Mouse (Mus musculus): ENCODE data around the gene Pwwp2b. TPM values are rescaled to one million over a fixed set of nuclear protein-coding genes. Genes with fewer than 3 reads are reported as not detected.

Gene Pwwp2b
- total RNA-seq, 2 experiments from 2014 or later: 11.7 to 11.8 TPM

DNA sequence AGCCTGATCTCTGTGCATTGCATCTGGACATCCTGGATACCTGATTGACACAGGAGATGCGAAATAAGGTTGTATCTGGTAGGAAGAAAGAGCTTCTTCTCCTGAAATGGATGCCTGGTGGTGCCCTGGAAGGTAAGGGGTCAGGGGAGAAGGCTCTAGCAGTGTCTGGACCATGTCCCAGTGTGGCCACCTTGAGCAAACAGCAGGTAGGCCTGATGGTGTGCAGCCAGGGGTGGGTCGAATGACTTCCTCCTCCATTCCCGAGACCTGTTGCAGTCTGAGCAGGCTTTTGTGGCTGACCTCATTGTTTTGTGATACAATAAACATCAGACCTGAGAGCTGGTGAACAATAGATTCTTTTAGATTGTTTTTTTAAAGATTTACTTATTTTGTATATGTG, 33.8 kb downstream of the Pwwp2b start:
- intact Hi-C loops (cut with DNase I): no loop called here
- no peak for DNase-seq (ENCODE audit: low spot score in 2 of 2)

DNA sequence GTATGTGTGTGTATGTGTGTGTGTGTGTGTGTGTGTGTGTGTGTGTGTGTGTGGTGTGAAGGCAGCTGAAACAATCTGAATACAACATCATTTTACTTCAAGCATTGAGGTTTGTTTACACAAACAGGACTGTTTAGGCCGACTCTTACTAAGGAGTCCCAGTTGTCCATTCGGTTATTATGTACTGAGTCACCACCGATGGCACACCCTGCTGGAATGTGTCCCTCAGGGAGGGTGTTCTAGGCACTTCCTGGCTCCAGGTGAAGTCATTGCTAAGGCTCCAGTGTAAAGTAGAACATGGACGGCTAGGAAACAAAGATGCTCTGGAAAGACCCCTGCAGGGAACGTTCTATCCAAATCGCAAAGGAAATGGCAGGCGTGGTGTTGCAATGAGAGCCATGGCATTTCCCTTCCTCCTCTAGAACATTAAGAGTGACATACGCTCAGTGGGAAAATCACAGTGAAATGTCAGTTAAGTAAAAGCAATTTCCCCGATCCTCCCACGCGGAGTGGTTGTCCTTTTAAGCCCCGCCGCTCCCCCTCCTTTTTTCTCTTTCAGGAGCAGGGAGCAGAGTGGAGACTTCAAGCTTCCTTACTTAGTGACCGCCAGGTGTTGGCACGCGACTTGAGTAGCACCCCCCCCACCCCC, 37.1 kb downstream of the Pwwp2b start:
- intact Hi-C loops (cut with DNase I): no loop called here
- DNase-seq (ENCODE audit: low spot score in 2 of 2): no peak

DNA sequence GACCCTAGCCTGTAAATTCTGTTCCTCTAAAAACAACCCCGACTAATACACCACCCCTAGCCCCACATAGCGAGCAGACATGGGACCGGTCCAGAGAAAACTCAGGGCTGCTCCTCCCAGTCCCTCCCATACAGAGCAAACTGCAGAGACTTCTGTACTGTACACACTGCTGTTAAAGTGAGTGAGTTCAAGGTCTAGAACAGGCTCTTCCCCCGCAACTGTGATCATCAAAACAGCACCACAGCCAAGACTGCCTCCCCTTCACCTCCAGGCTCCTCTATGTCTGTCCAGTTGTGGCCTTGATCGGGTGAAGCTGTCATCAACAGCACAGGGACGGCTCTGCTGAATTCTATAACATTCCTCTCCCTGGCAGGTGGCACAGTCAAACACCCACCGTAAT, 40.3 kb downstream of the Pwwp2b start:
- no peak for DNase-seq (ENCODE audit: low spot score in 2 of 2)
- intact Hi-C loops (cut with DNase I): no loop called here

DNA sequence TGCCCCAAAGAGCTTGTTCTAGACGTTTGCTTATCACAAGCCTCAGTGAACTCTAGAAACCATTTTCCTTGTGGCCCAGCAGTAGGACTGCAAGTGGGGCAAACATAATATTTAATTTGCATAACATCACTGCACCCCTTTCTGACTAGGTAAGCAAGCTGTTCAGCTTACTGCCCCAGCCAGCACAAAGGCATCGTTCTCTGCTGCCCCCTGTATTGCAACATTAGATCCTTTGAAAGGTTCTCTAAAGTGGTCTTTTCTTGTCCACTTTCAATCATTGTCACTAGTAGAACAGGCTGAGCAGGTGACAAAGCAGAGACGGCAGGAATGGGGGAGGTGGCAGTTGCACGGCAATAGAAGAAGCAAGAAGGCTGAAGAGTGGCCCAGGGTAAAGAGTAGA, 45.1 kb downstream of the Pwwp2b start:
- DNase-seq (ENCODE audit: low spot score in 2 of 2): no peak
- intact Hi-C loops (cut with DNase I): no loop called here

DNA sequence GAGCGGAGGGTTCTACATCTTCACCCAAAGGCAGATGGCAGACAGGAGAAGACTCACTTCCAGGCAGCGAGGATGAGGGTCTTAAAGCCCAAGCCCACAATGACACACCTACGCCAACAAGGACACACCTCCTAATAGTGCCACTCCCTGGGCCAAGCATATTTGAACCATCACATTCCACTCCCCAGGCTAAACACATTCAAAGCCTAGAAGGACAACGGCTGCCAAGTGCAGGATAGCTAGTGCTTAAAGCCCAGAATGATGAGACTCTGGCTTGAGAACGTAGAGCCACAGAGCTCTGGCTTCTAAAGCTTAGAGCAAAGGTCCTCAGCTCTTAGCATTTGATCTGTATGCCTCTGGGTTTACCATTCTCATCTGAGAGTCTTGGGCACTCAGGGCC, 45.8 kb downstream of the Pwwp2b start:
- intact Hi-C loops (cut with DNase I): no loop called here
- DNase-seq (ENCODE audit: low spot score in 2 of 2): no peak

DNA sequence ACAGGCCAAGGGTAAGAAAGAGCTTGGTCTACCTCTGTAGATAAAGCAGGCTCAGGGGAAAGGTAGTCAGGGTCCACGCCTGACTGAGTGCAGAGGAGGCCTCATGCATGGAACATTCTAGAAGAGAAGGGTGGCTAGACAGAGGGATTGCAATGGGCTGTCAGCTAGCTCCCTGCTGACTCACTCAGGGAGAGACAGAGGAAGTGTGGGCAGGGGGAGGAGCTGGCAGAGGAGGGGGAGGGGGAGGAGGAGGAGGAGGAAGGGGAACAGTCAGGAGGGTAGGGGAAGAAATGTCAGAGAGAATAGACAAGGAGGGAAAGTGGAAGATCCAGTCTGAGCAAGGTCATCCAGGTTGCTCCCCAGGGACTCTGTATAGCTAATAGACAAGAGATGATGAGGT, 47.4 kb downstream of the Pwwp2b start:
- no peak for DNase-seq (ENCODE audit: low spot score in 2 of 2)
- intact Hi-C loops (cut with DNase I): loop anchor here (5.0 kb wide), 1 partner anchor 83 kb away; the partner anchor contains the start of genes Lrrc27 and Stk32c

DNA sequence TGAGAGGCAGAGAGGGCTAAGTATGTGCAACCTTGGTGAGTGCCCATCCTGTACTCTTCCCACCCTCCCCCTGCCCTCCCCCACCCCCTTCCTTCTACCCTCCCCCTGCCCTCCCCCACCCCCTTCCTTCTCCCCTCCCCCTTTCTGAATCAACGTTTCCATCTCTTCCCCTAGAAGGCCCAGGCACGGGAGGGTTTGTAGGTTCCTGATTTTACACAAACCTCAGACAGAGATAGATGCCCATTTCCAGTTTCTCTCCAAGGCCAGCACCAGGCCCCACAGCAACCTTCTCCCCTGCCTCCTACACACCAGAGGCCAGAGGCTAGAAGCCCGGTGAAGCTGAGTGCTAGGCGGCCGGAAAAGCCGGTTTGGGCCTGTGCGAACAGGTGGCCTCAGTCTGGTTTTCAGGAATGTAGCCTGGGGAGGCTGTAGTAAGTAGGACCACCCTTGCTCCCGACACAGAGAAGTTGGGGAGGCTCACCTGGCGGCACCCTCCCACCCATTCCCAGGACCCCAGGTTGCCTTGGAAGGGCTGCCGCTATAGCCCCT, 48.3 kb downstream of the Pwwp2b start:
- no peak for DNase-seq (ENCODE audit: low spot score in 2 of 2)
- intact Hi-C loops (cut with DNase I): loop anchor here (5.0 kb wide), 1 partner anchor 84 kb away; the partner anchor contains the start of genes Lrrc27 and Stk32c

DNA sequence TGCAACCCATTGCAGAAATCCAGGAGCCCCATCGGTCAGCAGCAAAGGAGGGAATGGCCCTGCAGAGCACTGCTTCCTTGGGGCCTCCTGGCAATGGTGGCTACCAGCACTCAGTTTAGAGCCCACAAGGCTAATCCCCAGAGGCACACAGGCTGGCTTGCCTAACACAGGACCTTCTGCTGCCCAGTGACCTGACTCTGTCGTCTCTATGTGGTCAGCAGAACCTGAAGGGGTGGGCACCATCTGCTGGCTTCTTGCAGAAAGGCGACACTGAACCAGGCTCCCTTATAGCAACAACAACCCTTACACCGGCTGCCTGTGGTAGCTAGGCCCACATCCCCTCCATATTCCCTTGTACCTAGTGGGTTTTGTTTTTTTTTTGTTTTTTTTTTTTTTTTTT, 50.2 kb downstream of the Pwwp2b start:
- DNase-seq (ENCODE audit: low spot score in 2 of 2): no peak
- intact Hi-C loops (cut with DNase I): loop anchor here (5.0 kb wide), 1 partner anchor 86 kb away; the partner anchor contains the start of genes Lrrc27 and Stk32c

DNA sequence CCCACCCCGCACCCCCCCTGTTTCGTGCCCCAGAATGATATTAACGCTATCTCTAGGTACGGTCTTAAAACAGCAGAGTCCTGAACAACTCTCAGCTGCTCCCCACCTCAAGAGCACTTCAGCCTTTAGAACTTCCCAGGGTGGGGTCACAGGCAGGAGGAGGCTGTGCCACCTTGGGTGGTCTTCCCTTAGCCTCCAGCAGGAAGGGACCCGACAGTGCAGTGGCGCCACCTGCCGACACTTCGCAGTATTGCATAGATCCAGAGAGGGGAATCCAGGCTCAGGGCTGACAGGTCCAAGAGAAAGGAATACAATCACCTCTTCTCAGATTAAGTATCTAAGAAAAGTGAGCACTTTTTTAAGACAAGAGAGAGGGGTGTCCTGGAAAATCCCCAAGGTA, 51.1 kb downstream of the Pwwp2b start:
- intact Hi-C loops (cut with DNase I): loop anchor here (1.0 to 5.0 kb wide), 2 partner anchors 66 to 87 kb away; partner anchors contain the start of genes Lrrc27 and Stk32c
- peak; percentile 78 to 81 for DNase-seq (ENCODE audit: low spot score in 2 of 2)

DNA sequence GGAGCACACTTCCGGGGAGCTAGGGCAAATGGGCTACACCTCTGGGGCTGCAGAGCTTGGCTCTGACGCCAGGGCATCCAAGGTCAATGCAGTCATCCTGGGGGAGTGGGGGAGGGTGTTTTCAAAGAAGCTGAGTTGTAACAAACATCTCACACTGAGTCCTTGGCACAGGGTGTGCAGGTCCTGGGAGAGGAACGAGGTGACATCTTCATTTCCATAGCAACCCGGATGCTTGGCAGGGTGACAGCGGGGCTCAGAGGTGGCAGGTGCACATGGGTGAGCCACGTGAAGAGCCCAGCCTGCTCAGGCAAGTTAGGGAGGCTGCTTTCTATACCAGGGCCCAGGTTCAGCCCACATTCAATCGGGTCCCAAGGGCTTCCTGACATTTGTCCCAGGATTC, 52.1 kb downstream of the Pwwp2b start:
- intact Hi-C loops (cut with DNase I): loop anchor here (5.0 kb wide), 1 partner anchor 178 kb away; no protein-coding TSS in a partner anchor

DNA sequence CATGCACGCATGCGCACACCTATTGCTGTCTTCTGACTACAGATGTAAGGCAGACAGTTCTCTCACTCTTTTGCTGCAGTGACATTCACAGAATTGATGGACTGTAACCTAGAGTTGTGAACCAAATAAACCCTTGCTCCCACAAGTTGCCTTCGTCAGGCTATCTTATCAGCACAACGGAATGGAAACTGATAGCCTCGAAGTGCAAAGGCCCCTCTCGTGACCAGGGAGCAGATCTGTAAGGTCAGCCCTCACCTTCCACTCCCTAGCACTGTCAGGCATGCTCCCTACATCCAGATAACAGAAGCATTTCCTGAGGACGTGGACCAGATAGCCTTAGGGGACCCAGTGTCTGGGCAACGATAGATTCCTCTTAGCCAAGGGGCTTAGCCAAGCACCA, 53.2 kb downstream of the Pwwp2b start:
- no peak for DNase-seq (ENCODE audit: low spot score in 2 of 2)
- intact Hi-C loops (cut with DNase I): loop anchor here (5.0 kb wide), 1 partner anchor 179 kb away; no protein-coding TSS in a partner anchor

More for the DNA sequence above, 52.1 kb downstream of the Pwwp2b start:
- DNase-seq (ENCODE audit: low spot score in 2 of 2): peak in 1 of 2 experiments; percentile 24

DNA sequence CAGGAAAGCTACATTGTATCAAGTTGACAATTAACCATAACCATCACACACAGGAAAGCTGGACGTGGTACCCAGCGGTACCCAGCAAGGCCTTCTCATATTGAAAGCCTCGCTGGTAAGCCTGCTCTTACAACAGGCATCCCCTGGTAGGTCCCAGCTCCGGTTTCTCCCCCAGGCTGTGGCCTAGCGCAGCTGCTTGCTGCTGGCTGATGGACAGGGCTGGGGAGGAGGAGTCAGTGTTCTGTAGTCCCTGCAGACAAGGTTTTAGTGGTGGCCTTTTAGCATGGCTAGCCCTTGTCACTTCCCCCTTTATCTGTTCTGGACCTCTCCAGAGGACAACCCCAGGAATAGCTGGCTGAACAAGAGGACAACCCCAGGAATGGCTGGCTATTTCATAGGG, 54.0 kb downstream of the Pwwp2b start:
- intact Hi-C loops (cut with DNase I): loop anchor here (5.0 kb wide), 1 partner anchor 180 kb away; no protein-coding TSS in a partner anchor
- DNase-seq (ENCODE audit: low spot score in 2 of 2): no peak

DNA sequence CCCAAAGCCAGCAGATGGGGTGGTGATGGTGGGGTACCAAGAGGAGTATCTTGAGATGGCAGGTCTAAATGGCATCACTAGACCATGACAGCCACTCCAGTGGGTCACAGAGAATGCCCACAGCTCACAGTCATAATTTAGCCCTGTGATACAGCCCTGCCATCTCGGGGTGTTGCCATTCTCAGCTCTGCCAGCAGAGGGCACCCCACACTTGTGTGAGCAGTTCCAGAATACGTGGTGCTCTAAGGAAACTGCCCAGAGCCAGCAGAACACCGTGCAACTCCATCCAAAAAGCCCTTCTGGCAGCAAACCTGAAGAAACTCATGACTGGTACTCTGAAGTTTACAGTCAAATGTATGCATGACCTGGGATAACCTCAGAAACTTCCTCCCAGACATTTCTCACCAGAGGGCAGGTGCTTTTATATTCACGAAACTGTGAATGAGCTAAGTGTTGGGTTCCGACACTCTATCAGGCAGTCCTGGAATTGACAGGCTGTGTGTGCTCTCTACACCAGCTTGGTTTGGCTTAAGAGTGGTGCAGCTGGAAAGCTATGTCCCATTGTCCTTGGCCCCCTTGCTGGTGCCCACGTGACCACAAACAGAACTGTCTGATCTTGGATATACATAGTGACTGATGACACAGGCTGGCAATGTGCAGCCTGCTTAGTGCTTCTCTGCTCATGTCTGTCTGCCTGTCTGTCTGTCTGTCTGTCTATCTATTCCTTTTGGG, 55.2 kb downstream of the Pwwp2b start:
- peak; percentile 83 to 86 for DNase-seq (ENCODE audit: low spot score in 2 of 2)
- intact Hi-C loops (cut with DNase I): loop anchor here (1.0 to 5.0 kb wide), 4 partner anchors 21 to 181 kb away; no protein-coding TSS in a partner anchor

DNA sequence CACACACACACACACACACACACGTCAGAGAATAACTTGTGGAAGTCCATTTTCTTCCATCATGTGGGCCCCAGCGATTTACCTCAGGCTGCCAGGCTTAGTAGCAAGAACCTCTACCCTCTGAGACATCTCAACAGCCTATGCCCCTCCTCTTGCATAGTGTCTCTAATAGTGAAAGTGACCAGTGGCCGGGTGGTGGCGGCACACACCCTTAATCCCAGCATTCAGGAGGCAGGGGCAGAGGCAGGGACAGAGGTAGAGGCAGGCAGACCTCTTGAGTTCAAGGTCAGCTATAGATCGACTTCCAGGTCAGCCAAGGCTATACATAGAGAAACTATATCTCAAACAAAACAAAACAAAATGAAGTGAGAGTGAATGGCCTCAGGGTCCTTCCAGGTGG, 56.0 kb downstream of the Pwwp2b start:
- DNase-seq (ENCODE audit: low spot score in 2 of 2): no peak
- intact Hi-C loops (cut with DNase I): loop anchor here (2.0 to 5.0 kb wide), 3 partner anchors 20 to 182 kb away; no protein-coding TSS in a partner anchor

DNA sequence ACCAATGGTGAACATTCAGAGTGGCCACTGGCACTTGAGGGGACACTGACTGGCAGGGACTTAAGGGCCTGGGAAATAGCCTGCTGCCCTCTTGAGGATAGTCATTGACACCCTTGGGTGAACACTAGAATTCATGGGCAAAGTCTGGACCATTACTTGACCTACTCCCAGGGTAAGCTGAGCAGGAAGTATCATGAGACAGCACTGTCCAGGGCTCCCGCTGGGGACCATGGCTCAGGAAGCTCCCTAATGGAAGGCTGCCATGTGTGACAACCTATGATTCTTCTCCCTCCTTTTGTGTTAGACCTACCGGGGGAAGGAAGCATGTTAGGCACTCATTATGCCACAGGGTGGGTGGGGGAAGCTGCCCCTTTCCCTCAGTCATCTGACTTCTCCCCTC, 58.8 kb downstream of the Pwwp2b start:
- DNase-seq (ENCODE audit: low spot score in 2 of 2): no peak
- intact Hi-C loops (cut with DNase I): no loop called here

DNA sequence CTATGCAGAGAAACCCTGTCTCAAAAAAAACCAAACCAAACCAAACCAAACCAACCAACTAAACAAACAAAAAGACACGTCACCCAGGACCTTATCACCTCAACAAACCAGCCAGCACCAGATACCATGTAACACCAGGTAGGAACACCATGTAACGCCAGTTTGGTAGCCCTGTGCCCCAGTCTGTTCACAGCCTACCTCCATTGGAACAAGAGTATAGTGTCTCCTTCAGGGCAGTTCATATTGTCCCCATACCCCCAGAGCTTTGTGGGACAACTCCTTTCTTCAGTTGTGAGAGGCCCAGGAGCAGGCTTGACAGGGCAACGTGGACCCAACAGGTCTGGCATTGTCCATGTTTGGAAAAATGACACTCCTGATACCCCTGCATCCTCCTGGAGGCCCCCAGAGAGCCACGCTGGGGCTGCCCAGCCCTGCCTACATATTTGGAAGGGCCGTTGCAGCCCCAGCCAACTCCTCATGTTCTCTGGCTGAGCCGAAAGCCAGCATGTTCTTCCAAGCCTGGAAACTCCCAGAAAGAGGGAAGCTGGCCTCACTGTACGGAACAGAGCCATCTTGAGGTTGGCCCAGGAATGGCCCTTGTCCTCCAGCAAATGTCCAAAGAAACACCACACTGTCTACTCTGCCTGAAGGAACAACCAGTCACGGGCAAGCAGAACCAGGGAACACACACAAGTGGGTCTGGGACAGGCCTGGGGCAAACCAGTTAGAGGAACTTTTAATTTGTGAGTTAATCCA, 60.0 kb downstream of the Pwwp2b start:
- DNase-seq (ENCODE audit: low spot score in 2 of 2): peak; percentile 15 to 41
- intact Hi-C loops (cut with DNase I): no loop called here

DNA sequence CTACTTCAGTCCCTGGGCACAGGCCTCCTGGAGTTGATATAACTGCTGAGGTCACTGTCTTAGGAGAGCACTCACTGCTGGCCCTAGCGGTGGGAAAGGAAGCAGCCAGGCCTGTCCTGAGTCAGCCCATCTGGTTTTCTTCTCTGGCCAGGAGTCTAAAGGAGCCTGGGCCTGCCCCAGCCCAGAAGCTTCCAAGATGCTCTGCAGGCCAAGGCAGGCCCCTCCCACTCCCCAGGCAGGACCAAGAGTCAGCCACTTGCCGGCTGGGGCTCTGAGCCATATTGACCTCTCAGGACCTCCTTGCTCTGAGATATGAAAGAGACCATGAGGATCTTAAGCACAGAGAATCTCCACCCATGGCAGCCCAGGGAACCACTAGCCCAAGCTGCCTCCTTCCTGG, 60.8 kb downstream of the Pwwp2b start:
- intact Hi-C loops (cut with DNase I): no loop called here

DNA sequence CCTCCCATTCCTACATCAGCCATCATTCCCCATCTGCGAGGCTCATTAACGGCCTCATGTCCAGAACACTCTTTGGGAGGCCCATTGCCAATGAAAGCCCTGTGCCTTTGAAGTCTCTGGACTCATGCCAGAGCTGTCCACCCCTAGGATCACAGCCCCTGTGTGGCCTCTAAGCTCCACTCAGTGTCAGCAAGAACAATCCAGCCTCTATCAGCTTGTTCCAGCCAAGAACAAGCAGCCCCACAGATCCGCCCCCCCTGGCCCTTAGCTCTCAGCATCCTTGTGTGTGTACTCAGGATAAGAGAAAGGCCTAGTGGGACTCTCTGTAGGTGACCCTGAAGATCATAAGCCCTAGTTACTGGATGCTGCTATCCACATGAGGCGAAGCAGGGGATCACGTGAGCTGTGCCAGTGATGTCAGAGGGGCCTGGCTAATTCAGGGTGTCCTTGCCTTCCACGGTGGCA, 62.2 kb downstream of the Pwwp2b start:
- intact Hi-C loops (cut with DNase I): no loop called here
- DNase-seq (ENCODE audit: low spot score in 2 of 2): no peak

More for the DNA sequence above, 60.8 kb downstream of the Pwwp2b start:
- no peak for DNase-seq (ENCODE audit: low spot score in 2 of 2)

DNA sequence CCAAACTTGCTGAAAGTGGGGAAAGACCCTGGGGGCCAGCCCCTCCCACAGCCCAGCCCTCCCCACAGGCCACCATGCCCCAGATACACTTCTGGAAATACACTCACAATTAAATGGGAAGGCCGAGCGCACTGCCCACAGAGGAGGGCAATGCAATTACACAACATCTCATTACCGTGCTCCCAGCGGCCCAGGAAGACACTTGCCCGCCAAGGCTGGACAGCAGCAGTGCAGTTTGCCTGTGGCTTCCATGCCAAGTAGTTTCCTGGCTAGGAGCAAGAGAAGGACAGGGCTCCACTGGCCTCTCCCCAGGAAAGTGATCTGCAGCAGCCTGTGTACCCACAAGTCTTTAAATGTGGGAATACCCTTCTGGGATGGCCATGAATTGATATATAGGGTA, 64.4 kb downstream of the Pwwp2b start:
- DNase-seq (ENCODE audit: low spot score in 2 of 2): no peak

DNA sequence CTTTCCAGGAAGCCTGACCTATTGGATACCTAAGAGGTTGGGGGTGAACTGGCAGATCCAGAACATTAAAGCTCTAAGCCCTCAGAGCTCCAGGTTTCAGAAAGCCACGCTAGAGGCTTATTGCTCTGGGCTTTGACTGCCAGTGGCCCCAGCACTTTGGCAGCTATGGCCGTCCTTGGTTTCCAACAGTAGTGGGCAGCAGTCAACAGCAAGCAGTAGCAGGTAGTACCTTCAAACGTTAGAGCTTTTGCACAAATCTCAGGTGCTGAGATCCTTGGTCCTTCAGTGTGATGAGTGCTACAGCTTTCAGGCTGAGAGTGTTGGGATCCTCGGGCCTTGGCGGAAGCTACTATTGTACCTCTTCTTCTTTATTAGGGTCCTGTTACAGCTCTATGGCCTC, 65.1 kb downstream of the Pwwp2b start:
- no peak for DNase-seq (ENCODE audit: low spot score in 2 of 2)
- intact Hi-C loops (cut with DNase I): no loop called here

More for the DNA sequence above, 64.4 kb downstream of the Pwwp2b start:
- intact Hi-C loops (cut with DNase I): no loop called here
